Comparison of ENCODE assay signal across 9 mouse cellular contexts in the genomic region with DNA sequence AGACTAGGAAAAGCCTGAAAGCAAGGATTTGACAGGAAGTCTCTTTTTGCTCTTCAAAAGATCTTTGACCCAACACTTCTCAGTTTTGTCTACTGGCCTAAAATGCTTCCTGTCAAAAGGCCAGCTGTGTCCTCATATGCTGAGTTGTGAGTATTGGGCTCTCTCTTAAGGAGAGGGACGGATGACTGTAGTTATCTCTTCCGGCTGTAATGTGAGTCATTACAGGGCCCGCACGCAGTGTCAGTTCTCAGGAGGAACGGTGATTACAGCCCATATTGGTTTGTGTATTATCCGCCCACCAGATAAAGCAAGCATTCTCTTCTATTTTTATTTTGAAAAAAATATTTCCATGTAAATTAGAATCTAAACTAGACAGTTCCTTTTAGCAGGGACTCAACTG.
DNase-seq lines count a peak whose midpoint lies in the region; ATAC-seq and TF ChIP-seq lines count a peak whose summit lies in the region.
"Had no signal": no experiment of that assay in that cellular context is flagged by ENCODE, and none has a peak within 500 bp of the region (broad histone marks: within the 10 kb centered on the region; RNA-seq: fewer than 3 reads in every experiment).

No protein-coding gene starts in this region.

- ATAC-seq in intestine, embryonic 14.5 days (replicated peaks; ENCODE audit: low FRiP score, low TSS enrichment, low read depth): no peak
- ATAC-seq in intestine, postnatal 0 days: no peak

- no peak overlapping the region for H3K4me2 ChIP-seq in intestine, embryonic 14.5 days (ENCODE audit: low read length)
- H3K4me2 ChIP-seq in intestine, postnatal 0 days (replicated peaks; ENCODE audit: low read depth): no peak overlapping the region

- peaks cover 29% of the 10 kb centered on the region for H3K4me1 ChIP-seq in intestine, embryonic 14.5 days (replicated peaks; ENCODE audit: control insufficient read depth, insufficient read depth, low read length)
- peaks cover 5% of the 10 kb centered on the region for H3K4me1 ChIP-seq in intestine, postnatal 0 days (replicated peaks; ENCODE audit: control insufficient read depth, insufficient read depth, low read length)
- H3K4me1 ChIP-seq in heart, embryonic 10.5 days: peaks cover 49% of the 10 kb centered on the region

- peak; percentile 34 for DNase-seq in intestine, embryonic 14.5 days (ENCODE audit: low spot score)
- no peak for DNase-seq in heart, embryonic 10.5 days (ENCODE audit: low spot score)
- peak; percentile 50 for DNase-seq in kidney, postnatal 14 days
- no peak for DNase-seq in cerebellum, postnatal 25 days
- DNase-seq in layer of hippocampus, postnatal 25 days (ENCODE audit: extremely low spot score in 1 of 2, low spot score in 1 of 2): no peak
- DNase-seq in layer of hippocampus, adult 18-20 months (ENCODE audit: low spot score in 2 of 2): no peak

- H3K9ac ChIP-seq in intestine, embryonic 14.5 days (ENCODE audit: low read length): no peak overlapping the region
- H3K9ac ChIP-seq in intestine, postnatal 0 days (ENCODE audit: low read depth, low read length): no peak overlapping the region

- no peaks in the 10 kb centered on the region for H3K27me3 ChIP-seq in intestine, embryonic 14.5 days (replicated peaks; ENCODE audit: control insufficient read depth, insufficient read depth, low read length)
- no peaks in the 10 kb centered on the region for H3K27me3 ChIP-seq in intestine, postnatal 0 days (replicated peaks; ENCODE audit: control insufficient read depth, insufficient read depth, low read length)
- H3K27me3 ChIP-seq in heart, embryonic 10.5 days (ENCODE audit: insufficient read depth, poor library complexity, severe bottlenecking): no peaks in the 10 kb centered on the region

- no peaks in the 10 kb centered on the region for H3K9me3 ChIP-seq in intestine, embryonic 14.5 days (ENCODE audit: control insufficient read depth, low read length)
- no peaks in the 10 kb centered on the region for H3K9me3 ChIP-seq in intestine, postnatal 0 days (ENCODE audit: control insufficient read depth)
- no peaks in the 10 kb centered on the region for H3K9me3 ChIP-seq in heart, embryonic 10.5 days
- H3K9me3 ChIP-seq: embryonic facial prominence, embryonic 10.5 days had no signal

- peaks cover 35% of the 10 kb centered on the region; the same call in 1 of the 2 replicates for H3K79me2 ChIP-seq in macrophage (ENCODE audit: inconsistent target)

- WGBS in intestine, embryonic 14.5 days: 49% methylated on average over 6 of the region's 6 CpGs
- WGBS in intestine, postnatal 0 days: 17% methylated on average over 6 of the region's 6 CpGs
- 16% methylated on average over 6 of the region's 6 CpGs for WGBS in heart, embryonic 10.5 days
- 42% methylated on average over 6 of the region's 6 CpGs for WGBS in macrophage (ENCODE audit: missing documents)

- H3K27ac ChIP-seq in intestine, embryonic 14.5 days (ENCODE audit: low read depth): no peak overlapping the region; the same call in 1 of the 2 replicates
- no peak overlapping the region for H3K27ac ChIP-seq in intestine, postnatal 0 days (ENCODE audit: low read depth, low read length)
- H3K27ac ChIP-seq in heart, embryonic 10.5 days: peak overlapping the region; percentile 69; the same call in 1 of the 2 replicates
- peak overlapping the region; percentile 92 for H3K27ac ChIP-seq in macrophage
- H3K27ac ChIP-seq: embryonic facial prominence, embryonic 10.5 days had no signal

- no peak for TF ChIP-seq CTCF in intestine, postnatal 0 days (IDR thresholded peaks at IDR 0.05; ENCODE audit: low read depth)

- H3K4me3 ChIP-seq in intestine, embryonic 14.5 days (ENCODE audit: low read depth, low read length): no peak overlapping the region
- no peak overlapping the region for H3K4me3 ChIP-seq in intestine, postnatal 0 days (ENCODE audit: low read depth, low read length)
- 0 out of 2 replicates have a peak overlapping the region, but pooled peaks have one; percentile 9 for H3K4me3 ChIP-seq in heart, embryonic 10.5 days
- H3K4me3 ChIP-seq in macrophage (ENCODE audit: inconsistent target): no peak overlapping the region
- H3K4me3 ChIP-seq: embryonic facial prominence, embryonic 10.5 days had no signal

- H3K36me3 ChIP-seq in intestine, embryonic 14.5 days (ENCODE audit: control insufficient read depth, insufficient read depth, low read length): peaks cover 13% of the 10 kb centered on the region; the same call in 1 of the 2 replicates
- H3K36me3 ChIP-seq in intestine, postnatal 0 days (ENCODE audit: control insufficient read depth, insufficient read depth): no peaks in the 10 kb centered on the region
- H3K36me3 ChIP-seq in heart, embryonic 10.5 days: peaks cover 4% of the 10 kb centered on the region; the same call in 1 of the 2 replicates
- H3K36me3 ChIP-seq in macrophage (ENCODE audit: inconsistent target): no peaks in the 10 kb centered on the region

Comparison
In these comparisons a context has a peak if more than half of its experiments do, and no peak if none do; other contexts are left out.
1. DNase-seq: peak in intestine, embryonic 14.5 days (single experiment) and kidney, postnatal 14 days (single experiment); none in heart, embryonic 10.5 days (single experiment), cerebellum, postnatal 25 days (0 of 2), layer of hippocampus, postnatal 25 days (0 of 2) and layer of hippocampus, adult 18-20 months (0 of 2).
2. H3K27ac ChIP-seq: peak in heart, embryonic 10.5 days (single experiment) and macrophage (single experiment); none in intestine, embryonic 14.5 days (single experiment) and intestine, postnatal 0 days (single experiment).